Mouse (Mus musculus): ENCODE results near the gene Gm10974.
A peak's percentile ranks its signal among the peaks of the same experiment; 100 is the strongest.

Gene Gm10974

GRCm38 (mm10) chr7:66405541-66405940, 39.8 kb downstream of the Gm10974 start:
- no peak for DNase-seq (ENCODE audit: low read depth, low spot score)

- DNase-seq (ENCODE audit: low read depth, low spot score) = no peak
Measured at GRCm38 (mm10) chr7:66405951-66406721, 40.4 kb downstream of the Gm10974 start.

GRCm38 (mm10) chr7:66406971-66407370, 41.3 kb downstream of the Gm10974 start:
- no peak for DNase-seq (ENCODE audit: low read depth, low spot score)

- DNase-seq (ENCODE audit: low read depth, low spot score) = no peak
Measured at GRCm38 (mm10) chr7:66409433-66409832, 43.7 kb downstream of the Gm10974 start.

- no peak for DNase-seq (ENCODE audit: low read depth, low spot score)
Measured at GRCm38 (mm10) chr7:66413093-66413492, 47.4 kb downstream of the Gm10974 start.

GRCm38 (mm10) chr7:66416829-66417228, 51.1 kb downstream of the Gm10974 start:
- no peak for DNase-seq (ENCODE audit: low read depth, low spot score)

- DNase-seq (ENCODE audit: low read depth, low spot score) = no peak
Measured at GRCm38 (mm10) chr7:66418981-66419380, 53.3 kb downstream of the Gm10974 start.

GRCm38 (mm10) chr7:66421903-66422302, 56.2 kb downstream of the Gm10974 start:
- DNase-seq (ENCODE audit: low read depth, low spot score) = no peak

GRCm38 (mm10) chr7:66427053-66427436, 61.3 kb downstream of the Gm10974 start:
- no peak for DNase-seq (ENCODE audit: low read depth, low spot score)

- DNase-seq (ENCODE audit: low read depth, low spot score) = peak; percentile 43
Measured at GRCm38 (mm10) chr7:66427437-66428161, 61.9 kb downstream of the Gm10974 start, which contains the start of gene Aldh1a3. TSS of gene Aldh1a3 (minus strand) at chr7:66427517.

- DNase-seq (ENCODE audit: low read depth, low spot score) = no peak
Measured at GRCm38 (mm10) chr7:66434453-66434935, 68.8 kb downstream of the Gm10974 start.
